Mouse (Mus musculus): ENCODE results near the gene Olfr1226.
"Not testable (repeated sequence)": the region's sequence is repeated elsewhere in the genome, so short reads cannot be mapped to it uniquely, and the experiment has no call there.

The Olfr1226 gene

DNA sequence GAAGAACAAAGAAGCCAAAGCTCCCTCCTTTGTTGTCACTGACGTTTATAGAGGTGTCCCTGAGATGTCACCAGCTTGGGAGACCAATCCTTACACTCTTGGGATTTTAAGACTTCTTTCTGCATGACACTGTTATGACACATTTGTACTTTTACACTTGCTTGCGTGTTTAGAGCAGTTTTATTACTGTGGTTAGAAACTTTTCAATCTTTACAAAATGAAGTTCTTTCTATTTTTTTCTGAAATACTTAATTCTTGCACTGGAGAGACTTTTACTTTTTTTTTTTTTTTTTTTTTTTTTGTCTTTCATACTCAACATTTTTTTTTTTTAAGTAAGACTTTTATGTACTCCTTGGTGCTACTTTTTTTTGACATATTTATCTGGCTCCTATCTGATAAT lies at the start of gene Olfr1226:
Olfr1226 (minus strand) TSS at position 101 of the 400 bp plus-strand sequence.
- DNase-seq (ENCODE audit: low spot score in 2 of 2) = no peak

DNA sequence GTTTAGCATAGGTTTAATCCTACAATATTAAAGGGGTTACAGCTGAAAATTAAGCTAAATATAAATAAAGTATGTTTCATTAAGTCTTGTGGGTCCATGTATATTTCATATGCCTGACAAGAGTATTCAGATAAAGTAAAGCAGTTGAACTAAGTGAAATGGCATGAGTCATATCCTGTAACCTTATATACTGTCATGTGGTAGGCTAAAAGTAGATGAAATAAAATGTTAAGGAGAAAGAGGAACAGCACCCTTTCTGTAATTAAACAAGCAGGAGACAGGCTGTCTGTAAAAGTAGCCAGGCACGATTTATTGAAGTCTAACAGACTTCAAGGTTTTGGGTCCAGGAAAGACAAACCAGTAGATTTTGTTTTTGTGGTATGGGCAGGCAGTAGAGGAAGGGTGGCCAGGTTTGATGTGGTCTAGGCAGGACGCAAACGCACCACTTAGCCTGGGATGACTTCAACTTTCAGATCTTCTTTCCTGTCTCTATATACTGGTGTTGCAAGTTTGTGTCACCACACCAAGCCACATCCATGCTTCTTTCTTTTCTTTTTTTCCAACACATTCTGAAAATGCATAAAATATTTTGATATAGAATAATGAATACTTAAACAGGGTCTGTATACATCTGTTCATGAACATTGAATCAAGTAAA lies 3.4 kb downstream of the Olfr1226 start:
- DNase-seq (ENCODE audit: low spot score in 2 of 2) = no peak

DNA sequence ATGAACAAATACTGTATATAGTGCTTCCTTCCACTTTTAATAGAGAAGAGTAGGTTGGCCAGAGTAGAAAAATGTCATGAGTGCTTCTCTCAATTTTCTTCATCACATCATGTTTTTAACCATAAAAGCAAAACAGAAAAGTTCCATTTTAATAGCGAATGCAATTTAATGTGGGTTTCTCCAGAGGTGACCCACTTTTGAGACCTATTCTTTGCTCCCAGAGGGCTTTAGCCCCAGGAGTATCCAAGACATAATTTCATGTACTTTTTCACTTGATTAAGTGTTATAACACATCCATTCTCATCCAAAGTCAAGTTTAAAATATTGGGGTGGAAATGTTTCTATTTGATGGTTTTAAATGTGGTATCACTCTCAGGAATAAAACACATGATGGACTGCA lies 25.3 kb downstream of the Olfr1226 start, which contains the start of gene Olfr1225:
Olfr1225 (minus strand) TSS at position 101 of the 400 bp plus-strand sequence.
- DNase-seq (ENCODE audit: low spot score in 2 of 2) = no peak

DNA sequence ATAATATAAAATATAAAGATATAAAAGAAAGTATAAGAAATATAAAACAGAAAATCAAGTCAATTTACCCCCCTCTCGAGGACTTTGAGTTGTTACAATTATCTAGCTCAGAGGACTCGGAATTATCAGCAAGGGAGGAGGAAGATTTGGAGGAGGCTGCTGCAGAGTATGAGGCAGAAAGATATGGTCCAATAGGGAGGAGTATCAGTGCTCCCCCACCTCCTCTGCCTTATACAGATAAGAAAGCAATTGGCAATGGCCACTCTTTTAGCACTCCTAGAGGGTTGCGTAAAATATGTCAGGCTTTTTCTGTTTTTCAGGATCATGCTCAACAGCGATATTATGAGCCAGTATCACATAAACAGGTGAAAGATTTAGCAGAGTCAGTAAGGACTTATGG lies 35.1 kb downstream of the Olfr1226 start:
- not testable (repeated sequence) for DNase-seq (ENCODE audit: low spot score in 2 of 2)

DNA sequence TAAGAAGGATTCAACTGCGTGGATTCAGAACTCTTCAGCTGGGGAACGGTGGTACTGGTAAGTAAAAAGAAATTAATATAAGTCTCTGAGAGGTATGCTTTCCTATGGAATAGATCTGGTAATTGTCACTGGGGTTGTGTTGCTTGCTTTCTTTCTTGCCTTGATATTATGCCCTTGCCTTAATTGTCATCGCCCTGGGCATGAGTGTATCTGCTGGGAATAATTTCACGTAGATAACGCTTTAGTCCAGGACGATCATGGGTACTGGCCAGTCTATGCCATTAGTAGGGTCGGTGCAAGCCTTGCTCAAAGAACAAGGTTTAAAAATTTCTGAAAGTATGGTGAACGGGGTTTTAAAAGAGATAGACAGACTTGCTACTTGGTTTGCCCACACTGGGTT lies 35.9 kb downstream of the Olfr1226 start, which contains the start of gene Olfr1224-ps1:
Olfr1224-ps1 (minus strand) TSS at position 101 of the 400 bp plus-strand sequence.
- not testable (repeated sequence) for DNase-seq (ENCODE audit: low spot score in 2 of 2)

DNA sequence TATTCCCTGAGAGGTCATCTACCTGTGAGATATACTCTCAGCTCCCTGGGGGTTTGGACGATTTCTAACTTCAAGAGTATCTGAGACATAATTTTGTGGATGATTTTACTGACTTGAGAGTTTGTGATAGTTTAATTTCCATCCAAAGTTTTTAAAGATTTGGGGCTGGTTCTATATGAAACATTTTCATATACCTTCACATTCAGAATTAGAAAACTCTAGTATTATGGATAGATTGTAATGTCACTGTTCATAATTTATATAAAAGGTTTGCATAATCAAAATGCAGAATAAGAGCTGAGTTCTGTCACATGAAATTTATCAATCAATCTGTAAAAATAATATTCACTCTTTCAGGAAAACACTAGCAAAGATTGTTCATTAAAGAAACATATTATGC lies 48.4 kb downstream of the Olfr1226 start, which contains the start of gene Olfr1223:
Olfr1223 (minus strand) TSS at position 101 of the 400 bp plus-strand sequence.
- DNase-seq (ENCODE audit: low spot score in 2 of 2) = no peak
